Mouse (Mus musculus): ENCODE results near the gene Smpd3.

Gene Smpd3

GRCm38 (mm10) chr8:106232751-106233150 is 105.0 kb downstream of the Smpd3 start:
- no peak for DNase-seq (ENCODE audit: low read depth, low spot score)

- no peak for DNase-seq (ENCODE audit: low read depth, low spot score)
These were observed 106.3 kb downstream of the Smpd3 start for GRCm38 (mm10) chr8:106231536-106231935.

GRCm38 (mm10) chr8:106226589-106226988 is 111.2 kb downstream of the Smpd3 start:
- DNase-seq (ENCODE audit: low read depth, low spot score), result peak; percentile 15

GRCm38 (mm10) chr8:106219620-106220019 is 118.2 kb downstream of the Smpd3 start:
- no peak for DNase-seq (ENCODE audit: low read depth, low spot score)

GRCm38 (mm10) chr8:106213959-106214358 is 123.8 kb downstream of the Smpd3 start:
- DNase-seq (ENCODE audit: low read depth, low spot score), result no peak

- DNase-seq (ENCODE audit: low read depth, low spot score), result no peak
These were observed 126.4 kb downstream of the Smpd3 start for GRCm38 (mm10) chr8:106211421-106211820.

- DNase-seq (ENCODE audit: low read depth, low spot score), result peak; percentile 85
These were observed 126.9 kb downstream of the Smpd3 start, which contains the start of the genes Slc7a6os and Prmt7 for GRCm38 (mm10) chr8:106210821-106211345. Gene Slc7a6os (minus strand): TSS chr8:106210935. Gene Prmt7 (plus strand): TSS chr8:106210936.

GRCm38 (mm10) chr8:106210035-106210731 is 127.6 kb downstream of the Smpd3 start:
- no peak for DNase-seq (ENCODE audit: low read depth, low spot score)

Data from skeletal muscle tissue, adult 2 months (tissue).